In genomic region chr4:44233713-44234003, GRCm38 (mm10) we compare ENCODE assay signal across 8 mouse cellular contexts. TPM values are rescaled to one million over a fixed set of nuclear protein-coding genes. Genes with fewer than 3 reads are reported as not detected.
DNase-seq lines count a peak whose midpoint lies in the region; ATAC-seq and TF ChIP-seq lines count a peak whose summit lies in the region.

Gene Rnf38 (minus strand): TSS chr4:44233789.

- H3K9me3 ChIP-seq in midbrain, embryonic 15.5 days = no peaks in the 10 kb centered on the region

- H3K36me3 ChIP-seq in midbrain, embryonic 15.5 days (replicated peaks) = no peaks in the 10 kb centered on the region

- no peak for TF ChIP-seq CTCF in left cerebral cortex, adult 2 months (IDR thresholded peaks at IDR 0.05)

- no peak for ATAC-seq in midbrain, embryonic 15.5 days (replicated peaks)

- peak within 1 kb of the TSS; percentile 84 for H3K9ac ChIP-seq in midbrain, embryonic 15.5 days

- peak within 1 kb of the TSS; percentile 80 for H3K4me2 ChIP-seq in midbrain, embryonic 15.5 days

- peak within 1 kb of the TSS; percentile 84 for H3K27ac ChIP-seq in left cerebral cortex, adult 2 months
- peak within 1 kb of the TSS; percentile 90 for H3K27ac ChIP-seq in brown adipose tissue, adult 24 weeks (replicated peaks; ENCODE audit: low read depth, low read length)
- H3K27ac ChIP-seq in midbrain, embryonic 15.5 days = peak within 1 kb of the TSS; percentile 85

- no peaks in the 10 kb centered on the region for H3K27me3 ChIP-seq in midbrain, embryonic 15.5 days (replicated peaks)

- intact Hi-C loops in left cerebral cortex, adult 2 months (cut with DNase I) = loop anchor here (1.0 to 5.0 kb wide), 3 partner anchors 17 to 66 kb away; no protein-coding TSS in a partner anchor

- 0% methylated on average over 6 of the region's 61 CpGs for WGBS in midbrain, embryonic 15.5 days

- peak within 1 kb of the TSS; percentile 91 for H3K4me3 ChIP-seq in left cerebral cortex, adult 2 months
- peak within 1 kb of the TSS; percentile 88 for H3K4me3 ChIP-seq in brown adipose tissue, adult 24 weeks (ENCODE audit: insufficient read depth, low read depth, low read length)
- H3K4me3 ChIP-seq in midbrain, embryonic 15.5 days = peak within 1 kb of the TSS; percentile 53

- H3K4me1 ChIP-seq in brown adipose tissue, adult 24 weeks (ENCODE audit: control insufficient read depth, insufficient read depth, insufficient read length, low read length) = peaks cover 3% of the 10 kb centered on the region; the same call in 1 of the 2 replicates
- H3K4me1 ChIP-seq in midbrain, embryonic 15.5 days = peaks cover 34% of the 10 kb centered on the region

- no peak for DNase-seq in left cerebral cortex, adult 2 months (ENCODE audit: extremely low spot score in 1 of 2, low spot score in 2 of 2)
- DNase-seq in left cerebral cortex, adult 9 months (ENCODE audit: low spot score in 2 of 2) = no peak
- DNase-seq in heart, adult 8-10 months (ENCODE audit: low spot score) = no peak
- DNase-seq in layer of hippocampus, postnatal 25 days (ENCODE audit: extremely low spot score in 1 of 2, low spot score in 1 of 2) = no peak
- DNase-seq in retina, embryonic 14.5 days (ENCODE audit: low spot score) = no peak
- DNase-seq in embryo, embryonic 10.5 days (ENCODE audit: low spot score) = no peak

RNA-seq across cellular contexts. Expression of gene Rnf38, which starts in this region (rescaled TPM):
- 10 to 100 TPM; 63.0 to 73.4 TPM for total RNA-seq in left cerebral cortex, adult 2 months (2021)
- 8.6 and 26.0 TPM in 2 replicates for polyA plus RNA-seq in brown adipose tissue, adult 24 weeks (2012; ENCODE audit: insufficient read depth, insufficient read length, missing spikeins)
- total RNA-seq in heart, adult 8-10 months (2022) = 10 to 100 TPM; 23.2 to 31.2 (median 26.0) TPM
- total RNA-seq in layer of hippocampus, postnatal 25 days (2021) = 10 to 100 TPM; 43.5 to 61.7 TPM
- 38.9 and 40.6 TPM in 2 replicates for polyA plus RNA-seq in midbrain, embryonic 15.5 days (2015; fragmentation: Nextera tagmentation; extraction: Ambion mirVana)
